Mouse (Mus musculus) ES-E14 (cell line): ENCODE measurements at regions not wholly inside any gene's neighbourhood (a gene's known extent, or its start where the extent isn't known, plus 50 kb on each side); places are given as distances from the start of the nearest gene placed in this dataset.

Experiments used
- CHD2 ChIP-seq: IDR thresholded peaks from 2 replicates; pipeline ENCODE4 v1.6.1; 2014; ENCODE audit warnings: mild to moderate bottlenecking, low read depth, low read length, inconsistent platforms
- HCFC1 ChIP-seq: IDR thresholded peaks from 2 replicates; pipeline ENCODE4 v1.6.1; 2012; ENCODE audit warnings: low read length, inconsistent platforms, borderline replicate concordance; ENCODE audit not compliant: insufficient read depth
- MAFK ChIP-seq: IDR thresholded peaks from 2 replicates; pipeline ENCODE4 v1.6.1; 2014; ENCODE audit warnings: mild to moderate bottlenecking, low read depth, low read length, inconsistent platforms; ENCODE audit not compliant: insufficient read depth
- ZNF384 ChIP-seq: IDR thresholded peaks from 2 replicates; pipeline ENCODE4 v1.6.1; 2012; ENCODE audit warnings: low read depth, low read length, inconsistent platforms

- no peak for TF ChIP-seq MAFK
- TF ChIP-seq ZNF384, result no peak
- TF ChIP-seq CHD2, result no peak
- no peak for TF ChIP-seq HCFC1
These were observed 122.5 kb upstream of the Chd6 start for GRCm38 (mm10) chr2:161231405-161231804.
